Mouse (Mus musculus): ENCODE results near the gene Mob3b. TPM values are rescaled to one million over a fixed set of nuclear protein-coding genes. Genes with fewer than 3 reads are reported as not detected.
A peak's percentile ranks its signal among the peaks of the same experiment; 100 is the strongest.

Mob3b gene
- polyA plus RNA-seq, 1 experiment from 2014 or later: 14.9 TPM

- TF ChIP-seq CTCF (IDR thresholded peaks at IDR 0.05; ENCODE audit: low read depth): no peak
- no peaks in the 10 kb centered on the region for H3K4me1 ChIP-seq (ENCODE audit: insufficient read depth)
- DNase-seq (peak; percentile 10), ATAC-seq (ENCODE audit: insufficient read depth) (no peak)
- H3K4me3 ChIP-seq (ENCODE audit: low read depth, low read length): no peak overlapping the region
- no peak overlapping the region for H3K9ac ChIP-seq
- H3K27ac ChIP-seq (ENCODE audit: low read depth): no peak overlapping the region
- no peak overlapping the region for H3K4me2 ChIP-seq
- H3K27me3 ChIP-seq (ENCODE audit: insufficient read depth, low read length): no peaks in the 10 kb centered on the region
- no peaks in the 10 kb centered on the region for H3K9me3 ChIP-seq (ENCODE audit: low read depth, low read length)
- H3K36me3 ChIP-seq (ENCODE audit: insufficient read depth): no peaks in the 10 kb centered on the region
- WGBS: 45% methylated on average over 9 of the region's 9 CpGs
Measured at GRCm38 (mm10) chr4:34900155-34900554, 257.1 kb downstream of the Mob3b start.

- TF ChIP-seq CTCF (IDR thresholded peaks at IDR 0.05; ENCODE audit: low read depth): no peak
- Histone ChIP-seq H3K4me2 (no peak overlapping the region), H3K36me3 (ENCODE audit: insufficient read depth) (no peaks in the 10 kb centered on the region), H3K4me3 (ENCODE audit: low read depth, low read length) (no peak overlapping the region), H3K4me1 (ENCODE audit: insufficient read depth) (no peaks in the 10 kb centered on the region), H3K9me3 (ENCODE audit: low read depth, low read length) (no peaks in the 10 kb centered on the region), H3K27ac (ENCODE audit: low read depth) (no peak overlapping the region), H3K27me3 (ENCODE audit: insufficient read depth, low read length) (no peaks in the 10 kb centered on the region), H3K9ac (no peak overlapping the region)
- 90% methylated on average over 1 of the region's 1 CpGs for WGBS
- ATAC-seq (ENCODE audit: insufficient read depth): no peak
- DNase-seq: no peak
Measured at GRCm38 (mm10) chr4:34899322-34899721, 258.0 kb downstream of the Mob3b start.

Other genes starting within 250 kb of the Mob3b start
- gene Ifnk, start 5.4 kb downstream of the Mob3b start, polyA plus RNA-seq (2014; fragmentation: Nextera tagmentation; extraction: Ambion mirVana): 0.32 and 0.39 TPM in 2 replicates
- 14.6 and 16.3 TPM in 2 replicates for gene C9orf72, start 68.7 kb upstream of the Mob3b start, polyA plus RNA-seq (2014; fragmentation: Nextera tagmentation; extraction: Ambion mirVana)